Mouse (Mus musculus): Measurements from ENCODE around the gene Wnt16. TPM values are rescaled to one million over a fixed set of nuclear protein-coding genes. Genes with fewer than 3 reads are reported as not detected.
"Not testable (repeated sequence)": the region's sequence is repeated elsewhere in the genome, so short reads cannot be mapped to it uniquely, and the experiment has no call there.

Wnt16 gene
- not detected for total RNA-seq (2021)
- long read RNA-seq, experiment 1, result 0 reads
- long read RNA-seq, experiment 2, partial matches to known transcripts, result 0 of 1 reads
- long read RNA-seq, experiment 2, other reads (novel, unspliced or antisense), result 0 of 1 reads

- DNase-seq (ENCODE audit: low spot score in 2 of 2), result no peak
Measured at GRCm38 (mm10) chr6:22288004-22288736, at the start of gene Wnt16. Wnt16 (plus strand) TSS chr6:22288227.

GRCm38 (mm10) chr6:22243321-22243720 lies 44.7 kb upstream of the Wnt16 start:
- no peak for DNase-seq (ENCODE audit: low spot score in 2 of 2)

GRCm38 (mm10) chr6:22246696-22247095 lies 41.3 kb upstream of the Wnt16 start:
- no peak for DNase-seq (ENCODE audit: low spot score in 2 of 2)

GRCm38 (mm10) chr6:22258784-22259183 lies 29.2 kb upstream of the Wnt16 start:
- no peak for DNase-seq (ENCODE audit: low spot score in 2 of 2)

GRCm38 (mm10) chr6:22262519-22262918 lies 25.5 kb upstream of the Wnt16 start:
- DNase-seq (ENCODE audit: low spot score in 2 of 2), result no peak

- not testable (repeated sequence) for DNase-seq (ENCODE audit: low spot score in 2 of 2)
Measured at GRCm38 (mm10) chr6:22264094-22264493, 23.9 kb upstream of the Wnt16 start.

- DNase-seq (ENCODE audit: low spot score in 2 of 2), result no peak
Measured at GRCm38 (mm10) chr6:22266018-22266417, 22.0 kb upstream of the Wnt16 start.

- no peak for DNase-seq (ENCODE audit: low spot score in 2 of 2)
Measured at GRCm38 (mm10) chr6:22267807-22268667, 20.0 kb upstream of the Wnt16 start.

- no peak for DNase-seq (ENCODE audit: low spot score in 2 of 2)
Measured at GRCm38 (mm10) chr6:22268677-22269076, 19.4 kb upstream of the Wnt16 start.

GRCm38 (mm10) chr6:22269840-22270521 lies 18.0 kb upstream of the Wnt16 start:
- peak in 1 of 2 experiments; percentile 42 for DNase-seq (ENCODE audit: low spot score in 2 of 2)

- no peak for DNase-seq (ENCODE audit: low spot score in 2 of 2)
Measured at GRCm38 (mm10) chr6:22277941-22278340, 10.1 kb upstream of the Wnt16 start.

GRCm38 (mm10) chr6:22280217-22280861 lies 7.7 kb upstream of the Wnt16 start:
- peak in 1 of 2 experiments; percentile 35 for DNase-seq (ENCODE audit: low spot score in 2 of 2)

- DNase-seq (ENCODE audit: low spot score in 2 of 2), result no peak
Measured at GRCm38 (mm10) chr6:22282405-22282804, 5.6 kb upstream of the Wnt16 start.

GRCm38 (mm10) chr6:22288737-22289460 lies 872 bp downstream of the Wnt16 start:
- no peak for DNase-seq (ENCODE audit: low spot score in 2 of 2)

- no peak for DNase-seq (ENCODE audit: low spot score in 2 of 2)
Measured at GRCm38 (mm10) chr6:22289461-22290021, 1.5 kb downstream of the Wnt16 start.

- DNase-seq (ENCODE audit: low spot score in 2 of 2), result no peak
Measured at GRCm38 (mm10) chr6:22290790-22291189, 2.8 kb downstream of the Wnt16 start.

GRCm38 (mm10) chr6:22292056-22292455 lies 4.0 kb downstream of the Wnt16 start:
- DNase-seq (ENCODE audit: low spot score in 2 of 2), result no peak

- DNase-seq (ENCODE audit: low spot score in 2 of 2), result no peak
Measured at GRCm38 (mm10) chr6:22293922-22294321, 5.9 kb downstream of the Wnt16 start.

GRCm38 (mm10) chr6:22297028-22297427 lies 9.0 kb downstream of the Wnt16 start:
- DNase-seq (ENCODE audit: low spot score in 2 of 2), result no peak

- DNase-seq (ENCODE audit: low spot score in 2 of 2), result no peak
Measured at GRCm38 (mm10) chr6:22298059-22298458, 10.0 kb downstream of the Wnt16 start.

All from adrenal gland, adult 18-20 months (tissue).